Mouse (Mus musculus): ENCODE measurements around the gene Rgs12. TPM values are rescaled to one million over a fixed set of nuclear protein-coding genes. Genes with fewer than 3 reads are reported as not detected.

The Rgs12 gene
- total RNA-seq, 2 experiments from 2014 or later, result 37.3 to 79.7 TPM

GRCm38 (mm10) chr5:34973560-34974317 is 24.5 kb downstream of the Rgs12 start:
- ATAC-seq (replicated peaks; ENCODE audit: low FRiP score, poor library complexity, severe bottlenecking), result no peak

DNA sequence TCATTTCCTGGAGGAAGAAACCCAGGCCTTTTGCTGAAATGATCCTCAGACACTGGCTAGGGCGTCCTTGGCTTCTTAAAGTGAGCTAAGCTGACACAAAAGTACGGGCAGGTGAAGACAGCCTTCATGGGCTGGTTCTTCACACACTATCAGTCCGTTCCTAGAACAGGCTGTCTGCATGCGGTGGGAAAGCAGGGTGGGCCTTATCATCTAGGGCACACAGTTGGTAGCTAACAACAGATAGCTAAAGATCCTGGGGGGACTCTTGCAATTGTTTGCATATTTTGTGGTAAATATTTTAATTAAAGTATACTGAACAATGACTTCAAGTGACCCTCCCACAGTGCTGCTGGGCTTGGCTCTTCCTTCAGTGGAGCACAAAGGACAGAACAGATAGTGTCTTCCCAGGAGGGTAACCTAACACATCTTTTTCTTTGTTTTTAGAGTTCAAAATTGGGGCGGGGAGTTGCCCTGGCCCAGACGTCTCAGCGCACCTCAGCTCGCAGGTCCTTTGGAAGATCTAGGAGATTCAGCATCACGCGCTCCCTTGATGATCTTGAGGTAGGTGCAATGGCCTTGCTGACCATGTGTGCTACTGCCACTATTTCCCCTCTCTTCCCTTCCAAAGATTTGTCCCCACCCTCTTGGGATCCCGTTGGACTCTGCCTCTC is 25.7 kb downstream of the Rgs12 start:
- peak; percentile 77 for ATAC-seq (replicated peaks; ENCODE audit: low FRiP score, poor library complexity, severe bottlenecking)

GRCm38 (mm10) chr5:34976540-34977292 is 27.5 kb downstream of the Rgs12 start:
- peak; percentile 72 for ATAC-seq (replicated peaks; ENCODE audit: low FRiP score, poor library complexity, severe bottlenecking)

GRCm38 (mm10) chr5:34980099-34980498 is 30.9 kb downstream of the Rgs12 start:
- no peak for ATAC-seq (replicated peaks; ENCODE audit: low FRiP score, poor library complexity, severe bottlenecking)

DNA sequence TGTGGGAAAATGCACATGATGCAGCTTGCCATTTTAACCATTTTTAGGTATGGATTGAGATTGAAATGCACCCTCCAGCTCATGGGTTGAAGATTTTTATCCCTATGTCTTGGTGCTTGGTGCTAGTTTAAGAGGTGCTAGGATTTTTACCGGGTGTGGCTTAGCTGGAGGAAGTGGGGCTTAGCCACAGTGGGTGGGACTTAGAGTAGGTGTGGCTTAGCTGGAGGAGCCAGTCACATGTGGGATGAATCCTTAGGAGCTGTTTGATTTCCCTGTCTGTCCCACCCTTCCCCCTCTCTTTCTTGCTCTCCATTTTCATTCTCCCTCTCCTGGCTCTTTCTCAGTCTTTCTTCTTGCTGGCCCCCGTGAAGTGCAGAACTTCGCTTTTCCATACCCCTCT is 32.5 kb downstream of the Rgs12 start:
- ATAC-seq (replicated peaks; ENCODE audit: low FRiP score, poor library complexity, severe bottlenecking), result no peak

DNA sequence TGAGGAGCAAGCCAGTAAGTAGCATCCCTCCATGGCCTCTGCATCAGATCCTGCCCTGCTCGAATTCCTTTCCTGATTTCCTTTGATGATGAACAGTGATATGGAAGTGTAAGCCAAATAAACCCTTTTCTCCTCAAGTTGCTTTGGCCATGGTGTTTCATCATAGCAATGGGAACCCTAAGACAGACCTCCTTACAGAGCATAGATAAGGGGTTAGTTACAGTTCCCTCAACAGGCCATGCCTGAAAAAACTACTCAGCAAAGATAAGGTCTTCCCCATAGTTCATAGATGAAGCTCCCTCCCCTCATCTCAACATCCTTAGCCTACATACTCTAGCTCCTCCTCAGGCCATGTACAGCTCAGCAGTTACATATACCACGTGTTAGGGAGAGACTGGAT is 35.7 kb downstream of the Rgs12 start:
- ATAC-seq (replicated peaks; ENCODE audit: low FRiP score, poor library complexity, severe bottlenecking), result 0 out of 2 replicates have a peak, but pooled peaks have one; percentile 21

DNA sequence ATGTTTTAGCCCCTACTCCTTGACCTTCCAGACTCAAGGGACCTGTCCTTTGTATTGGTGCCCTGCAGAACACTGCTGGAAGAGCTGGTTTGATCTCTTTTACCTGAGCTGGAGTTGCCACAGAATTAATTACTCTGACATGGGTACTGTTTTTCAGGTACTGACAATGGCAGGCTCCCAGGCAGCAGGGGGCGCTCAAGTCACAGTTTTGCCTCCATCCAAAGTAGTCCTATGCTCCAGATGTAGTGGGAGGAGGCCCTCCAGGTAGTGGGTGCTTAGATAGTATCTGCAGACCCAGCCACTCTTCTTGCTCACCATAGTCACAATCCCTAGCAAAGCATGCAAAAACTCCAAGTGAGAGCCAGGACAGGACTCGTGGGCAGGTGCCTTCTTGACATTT is 36.6 kb downstream of the Rgs12 start:
- peak; percentile 60 for ATAC-seq (replicated peaks; ENCODE audit: low FRiP score, poor library complexity, severe bottlenecking)

GRCm38 (mm10) chr5:34987396-34987795 is 38.2 kb downstream of the Rgs12 start:
- ATAC-seq (replicated peaks; ENCODE audit: low FRiP score, poor library complexity, severe bottlenecking), result peak; percentile 39; the same call in 1 of the 2 replicates

DNA sequence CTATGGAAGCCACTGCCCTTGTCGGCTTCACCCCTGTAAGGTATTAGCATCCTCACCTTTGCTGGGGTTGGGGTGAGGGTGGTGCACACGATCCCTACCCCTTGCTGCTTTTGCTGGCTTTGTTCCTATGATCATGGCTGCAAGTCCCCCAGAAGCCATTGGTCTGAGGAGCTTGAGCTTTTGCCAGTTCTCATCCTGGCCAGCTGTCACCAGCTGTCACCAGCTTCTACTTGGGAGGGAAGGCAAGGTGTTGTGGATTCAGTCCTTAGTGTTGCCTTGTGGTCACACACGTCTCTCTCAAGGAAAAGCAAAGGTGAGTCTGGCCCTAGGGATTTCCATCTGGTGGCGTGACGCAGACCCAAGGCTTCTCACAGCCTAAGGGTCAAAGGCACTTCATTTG is 39.4 kb downstream of the Rgs12 start:
- ATAC-seq (replicated peaks; ENCODE audit: low FRiP score, poor library complexity, severe bottlenecking), result no peak

- no peak for ATAC-seq (replicated peaks; ENCODE audit: low FRiP score, poor library complexity, severe bottlenecking)
These were observed 40.1 kb downstream of the Rgs12 start for GRCm38 (mm10) chr5:34989321-34989772.

- no peak for ATAC-seq (replicated peaks; ENCODE audit: low FRiP score, poor library complexity, severe bottlenecking)
These were observed 49.5 kb downstream of the Rgs12 start for GRCm38 (mm10) chr5:34998754-34999153.

DNA sequence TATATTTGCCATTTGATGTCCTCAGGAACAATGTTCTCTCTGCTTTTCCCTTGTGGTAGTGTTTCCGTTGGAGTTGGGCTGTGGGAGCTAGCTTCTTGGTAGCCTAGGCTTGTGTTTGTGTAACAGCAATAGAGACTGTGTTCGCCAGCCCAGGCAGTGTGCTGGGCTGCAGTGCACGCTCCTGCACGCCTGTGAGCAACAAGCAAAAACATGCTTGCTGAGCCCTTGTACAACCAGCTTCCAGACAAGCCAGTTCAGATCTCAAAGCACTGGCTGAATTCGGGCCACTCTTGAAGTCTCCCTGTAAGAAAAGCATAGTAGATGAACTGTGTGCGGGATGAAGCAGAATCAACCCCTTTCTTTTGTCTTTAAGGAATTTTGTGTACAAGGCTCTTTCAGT is 50.0 kb downstream of the Rgs12 start:
- no peak for ATAC-seq (replicated peaks; ENCODE audit: low FRiP score, poor library complexity, severe bottlenecking)

DNA sequence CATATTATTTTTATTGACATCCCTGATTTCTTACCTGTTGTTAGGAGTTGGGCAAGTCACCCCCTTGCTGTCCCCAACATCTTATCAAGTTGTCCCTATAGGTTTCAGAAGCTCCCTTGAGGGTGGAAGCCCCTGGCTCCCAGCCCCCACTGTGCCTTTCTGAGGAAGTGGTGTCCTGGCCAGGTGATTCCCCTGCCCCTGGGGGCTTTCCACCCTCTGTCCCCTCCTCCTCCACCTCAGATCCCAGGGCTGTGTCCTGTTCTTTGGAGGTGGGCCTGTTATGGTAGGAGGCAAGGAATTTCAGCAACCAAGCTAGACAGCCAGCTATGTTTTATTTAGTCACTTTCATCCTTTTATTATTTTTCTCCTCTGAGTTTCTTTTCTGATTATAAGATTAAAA is 51.1 kb downstream of the Rgs12 start:
- ATAC-seq (replicated peaks; ENCODE audit: low FRiP score, poor library complexity, severe bottlenecking), result no peak

- ATAC-seq (replicated peaks; ENCODE audit: low FRiP score, poor library complexity, severe bottlenecking), result no peak
These were observed 51.9 kb downstream of the Rgs12 start for GRCm38 (mm10) chr5:35001144-35001543.

GRCm38 (mm10) chr5:35003611-35004162 is 54.4 kb downstream of the Rgs12 start:
- ATAC-seq (replicated peaks; ENCODE audit: low FRiP score, poor library complexity, severe bottlenecking), result no peak

GRCm38 (mm10) chr5:35004769-35005168 is 55.5 kb downstream of the Rgs12 start:
- no peak for ATAC-seq (replicated peaks; ENCODE audit: low FRiP score, poor library complexity, severe bottlenecking)

DNA sequence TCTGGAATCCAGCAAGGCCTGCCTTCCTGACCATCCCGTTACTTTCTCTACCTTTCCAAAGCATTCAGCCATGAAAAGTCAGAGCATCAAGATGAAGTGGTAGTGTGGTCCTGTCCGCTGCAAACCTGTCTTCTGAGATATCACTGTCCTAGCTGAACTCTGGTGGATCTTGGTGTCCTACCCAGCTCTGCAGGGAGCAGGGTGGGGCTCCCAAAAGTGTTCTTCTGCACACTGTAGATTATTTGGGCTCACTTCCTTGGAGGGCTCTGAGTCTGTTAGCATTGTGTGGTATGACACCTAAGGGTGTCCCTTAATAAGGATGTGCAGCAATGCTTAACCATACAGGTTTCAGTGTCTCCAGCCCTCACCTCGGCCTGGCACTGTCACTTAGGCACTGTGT is 56.4 kb downstream of the Rgs12 start:
- peak; percentile 89 for ATAC-seq (replicated peaks; ENCODE audit: low FRiP score, poor library complexity, severe bottlenecking)

- ATAC-seq (replicated peaks; ENCODE audit: low FRiP score, poor library complexity, severe bottlenecking), result no peak
These were observed 57.4 kb downstream of the Rgs12 start for GRCm38 (mm10) chr5:35006599-35006998.

DNA sequence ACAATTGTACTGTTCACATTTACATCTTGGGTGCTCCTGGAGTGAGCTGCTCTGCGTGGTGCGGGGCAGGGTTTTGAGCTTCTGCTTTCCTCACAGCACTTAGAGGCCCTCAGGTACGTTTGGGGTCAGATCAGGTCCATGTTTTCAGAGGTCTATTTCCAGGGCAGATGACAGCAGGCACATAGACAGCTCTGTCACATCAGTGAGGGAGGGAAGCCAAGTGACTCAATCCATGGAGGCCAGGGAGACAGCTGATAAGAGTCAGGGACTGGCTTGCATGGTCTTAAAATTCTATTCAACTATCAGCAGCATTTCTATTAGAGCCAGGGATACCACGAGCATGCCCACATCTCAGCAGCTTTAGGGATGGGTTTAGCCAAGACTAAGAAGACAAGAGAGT is 59.9 kb downstream of the Rgs12 start:
- no peak for ATAC-seq (replicated peaks; ENCODE audit: low FRiP score, poor library complexity, severe bottlenecking)

- ATAC-seq (replicated peaks; ENCODE audit: low FRiP score, poor library complexity, severe bottlenecking), result no peak
These were observed 61.4 kb downstream of the Rgs12 start for GRCm38 (mm10) chr5:35010656-35011055.

All from erythroid progenitor cell, adult 5-6 weeks (primary cell).